9 mouse cellular contexts compared by ENCODE assay signal in the genomic region with DNA sequence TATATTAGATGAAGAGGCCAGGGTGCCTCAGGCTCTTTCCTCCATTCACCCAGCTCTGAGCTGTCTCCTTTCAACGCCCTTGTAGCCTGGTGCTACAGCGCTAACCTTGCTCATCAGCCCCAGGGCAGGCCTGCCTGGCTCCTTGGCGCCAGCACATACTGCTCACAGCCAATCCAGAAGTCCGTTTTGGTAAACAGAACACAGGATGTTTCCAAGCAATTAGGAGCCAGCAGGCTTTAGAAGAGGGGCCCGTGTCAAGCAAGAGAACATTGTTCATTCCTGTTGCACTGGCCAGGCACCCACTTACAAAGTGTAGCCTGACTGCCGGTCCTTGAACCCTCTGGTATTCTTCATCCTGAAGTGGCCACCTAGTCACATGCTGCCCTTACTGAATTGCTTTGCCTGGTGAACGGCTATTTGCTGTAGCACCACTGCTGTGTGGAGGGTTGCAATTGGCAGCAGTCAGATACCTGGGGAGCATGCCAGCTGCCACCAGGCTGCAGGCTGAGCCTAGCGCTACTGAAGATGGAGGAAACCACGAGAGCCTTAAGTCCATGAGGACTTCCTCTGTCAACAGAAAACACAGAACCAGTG. TPM values are rescaled to one million over a fixed set of nuclear protein-coding genes. Genes with fewer than 3 reads are reported as not detected.
DNase-seq lines count a peak whose midpoint lies in the region; ATAC-seq and TF ChIP-seq lines count a peak whose summit lies in the region.
"Had no signal": no experiment of that assay in that cellular context is flagged by ENCODE, and none has a peak within 500 bp of the region (broad histone marks: within the 10 kb centered on the region; RNA-seq: fewer than 3 reads in every experiment).

No protein-coding gene starts in this region.

- no peak overlapping the region for H3K9ac ChIP-seq in kidney, embryonic 14.5 days (ENCODE audit: low read depth, low read length)
- H3K9ac ChIP-seq in hindbrain, embryonic 16.5 days (ENCODE audit: low read depth, low read length): no peak overlapping the region
- no peak overlapping the region for H3K9ac ChIP-seq in stomach, embryonic 16.5 days (ENCODE audit: low read length)

- H3K9me3 ChIP-seq in kidney, embryonic 14.5 days (ENCODE audit: control insufficient read depth, low read length): no peaks in the 10 kb centered on the region
- H3K9me3 ChIP-seq in hindbrain, embryonic 16.5 days (ENCODE audit: control insufficient read depth, low read length): no peaks in the 10 kb centered on the region
- H3K9me3 ChIP-seq in stomach, embryonic 16.5 days (replicated peaks; ENCODE audit: control insufficient read depth, low read length): no peaks in the 10 kb centered on the region

- H3K27me3 ChIP-seq in kidney, embryonic 14.5 days (ENCODE audit: control insufficient read depth, insufficient read depth, low read length): no peaks in the 10 kb centered on the region
- no peaks in the 10 kb centered on the region for H3K27me3 ChIP-seq in cerebellum, adult 2 months (ENCODE audit: control insufficient read depth, insufficient read depth, low read length)
- H3K27me3 ChIP-seq in hindbrain, embryonic 16.5 days (replicated peaks; ENCODE audit: control insufficient read depth, insufficient read depth, low read length): no peaks in the 10 kb centered on the region
- no peaks in the 10 kb centered on the region for H3K27me3 ChIP-seq in stomach, embryonic 16.5 days (ENCODE audit: control insufficient read depth, insufficient read depth, low read length)

- H3K4me3 ChIP-seq in kidney, embryonic 14.5 days (ENCODE audit: low read length): no peak overlapping the region
- no peak overlapping the region for H3K4me3 ChIP-seq in cerebellum, adult 2 months (replicated peaks; ENCODE audit: insufficient read depth, low read depth, low read length)
- H3K4me3 ChIP-seq in hindbrain, embryonic 16.5 days (ENCODE audit: low read length): no peak overlapping the region
- no peak overlapping the region for H3K4me3 ChIP-seq in stomach, embryonic 16.5 days (replicated peaks; ENCODE audit: low read length)

- ATAC-seq in kidney, embryonic 14.5 days (ENCODE audit: low FRiP score, low TSS enrichment): no peak
- ATAC-seq in hindbrain, embryonic 16.5 days: peak; percentile 81
- ATAC-seq in stomach, embryonic 16.5 days (ENCODE audit: insufficient read depth, low FRiP score): peak; percentile 42; the same call in 1 of the 2 replicates

- H3K36me3 ChIP-seq in kidney, embryonic 14.5 days (ENCODE audit: control insufficient read depth, insufficient read depth, low read length): peaks cover 43% of the 10 kb centered on the region
- H3K36me3 ChIP-seq in hindbrain, embryonic 16.5 days (ENCODE audit: control insufficient read depth, insufficient read depth, low read length): peaks cover 9% of the 10 kb centered on the region
- H3K36me3 ChIP-seq in stomach, embryonic 16.5 days (ENCODE audit: control insufficient read depth, insufficient read depth, low read length): 0 out of 2 replicates have a peak, but pooled peaks cover 11% of the 10 kb centered on the region

- TF ChIP-seq CTCF in cerebellum, adult 2 months (IDR thresholded peaks at IDR 0.05; ENCODE audit: borderline replicate concordance, insufficient read depth, low read depth, low read length): no peak

- WGBS in kidney, embryonic 14.5 days: 57% methylated on average over 9 of the region's 9 CpGs
- WGBS in cerebellum, adult 2 months: 4% methylated on average over 9 of the region's 9 CpGs
- WGBS in hindbrain, embryonic 16.5 days: 41% methylated on average over 9 of the region's 9 CpGs
- WGBS in stomach, embryonic 16.5 days: 26% methylated on average over 9 of the region's 9 CpGs

- no peak for TF ChIP-seq POLR2A in cerebellum, adult 2 months (IDR thresholded peaks at IDR 0.05; ENCODE audit: borderline replicate concordance, insufficient read depth, low read length)

- H3K4me2 ChIP-seq in kidney, embryonic 14.5 days (replicated peaks; ENCODE audit: low read depth, low read length): no peak overlapping the region
- H3K4me2 ChIP-seq in hindbrain, embryonic 16.5 days (ENCODE audit: low read length): no peak overlapping the region
- no peak overlapping the region for H3K4me2 ChIP-seq in stomach, embryonic 16.5 days (ENCODE audit: low read depth, low read length)

- no peaks in the 10 kb centered on the region for H3K4me1 ChIP-seq in kidney, embryonic 14.5 days (ENCODE audit: control insufficient read depth, insufficient read depth, low read length)
- H3K4me1 ChIP-seq in cerebellum, adult 2 months (ENCODE audit: control insufficient read depth, insufficient read depth, low read length): peaks cover 44% of the 10 kb centered on the region
- peaks cover 18% of the 10 kb centered on the region for H3K4me1 ChIP-seq in hindbrain, embryonic 16.5 days (ENCODE audit: control insufficient read depth, insufficient read depth, low read depth, low read length)
- H3K4me1 ChIP-seq in stomach, embryonic 16.5 days (ENCODE audit: control insufficient read depth, insufficient read depth, low read length): peaks cover 11% of the 10 kb centered on the region

- peak; percentile 5 to 51 for DNase-seq in kidney, postnatal 25 days
- DNase-seq in cerebellum, adult 2 months: peak; percentile 84 to 87
- DNase-seq in frontal cortex, adult 2 months (ENCODE audit: extremely low spot score in 1 of 2, low spot score in 1 of 2): peak; percentile 49 to 64
- peak; percentile 82 to 86 for DNase-seq in lung, adult 18-20 months
- no peak for DNase-seq in urinary bladder, postnatal 10 days (ENCODE audit: low spot score)

- H3K27ac ChIP-seq in kidney, embryonic 14.5 days (ENCODE audit: low read depth, low read length): no peak overlapping the region
- peak overlapping the region; percentile 55 for H3K27ac ChIP-seq in cerebellum, adult 2 months (ENCODE audit: insufficient read depth, low read length)
- H3K27ac ChIP-seq in hindbrain, embryonic 16.5 days (ENCODE audit: low read depth, low read length): peak overlapping the region; percentile 10
- peak overlapping the region; percentile 34; the same call in 1 of the 2 replicates for H3K27ac ChIP-seq in stomach, embryonic 16.5 days (ENCODE audit: low read length)

RNA-seq across cellular contexts. Expression of gene Ndufa10, which starts 35.9 kb away (rescaled TPM):
- 314 and 335 TPM in 2 replicates for polyA plus RNA-seq in kidney, embryonic 14.5 days (2014; fragmentation: Nextera tagmentation; extraction: Ambion mirVana)
- polyA plus RNA-seq in cerebellum, adult 2 months (2012; rRNA removed): 226 and 229 TPM in 2 replicates
- polyA plus RNA-seq in frontal cortex, adult 2 months (2012; rRNA removed): 167 and 182 TPM in 2 replicates
- 339 and 361 TPM in 2 replicates for polyA plus RNA-seq in hindbrain, embryonic 16.5 days (2015; fragmentation: Nextera tagmentation; extraction: Ambion mirVana)
- 289 and 292 TPM in 2 replicates for polyA plus RNA-seq in stomach, embryonic 16.5 days (2015; fragmentation: Nextera tagmentation; extraction: Ambion mirVana)

RNA-seq across cellular contexts. Expression of gene Olfr1416, which starts 47.1 kb away (rescaled TPM):
- polyA plus RNA-seq in kidney, embryonic 14.5 days (2014; fragmentation: Nextera tagmentation; extraction: Ambion mirVana): not detected in 2 replicates
- not detected in 2 replicates for polyA plus RNA-seq in cerebellum, adult 2 months (2012; rRNA removed)
- not detected in 2 replicates for polyA plus RNA-seq in frontal cortex, adult 2 months (2012; rRNA removed)
- polyA plus RNA-seq in hindbrain, embryonic 16.5 days (2015; fragmentation: Nextera tagmentation; extraction: Ambion mirVana): not detected in 2 replicates
- polyA plus RNA-seq in stomach, embryonic 16.5 days (2015; fragmentation: Nextera tagmentation; extraction: Ambion mirVana): not detected in 2 replicates
- polyA plus RNA-seq: small intestine, adult 2 months had no signal

RNA-seq across cellular contexts. Expression of gene Olfr1415, which starts 58.1 kb away (rescaled TPM):
- not detected in 2 replicates for polyA plus RNA-seq in kidney, embryonic 14.5 days (2014; fragmentation: Nextera tagmentation; extraction: Ambion mirVana)
- not detected in 2 replicates for polyA plus RNA-seq in cerebellum, adult 2 months (2012; rRNA removed)
- not detected in 2 replicates for polyA plus RNA-seq in frontal cortex, adult 2 months (2012; rRNA removed)
- not detected in 2 replicates for polyA plus RNA-seq in hindbrain, embryonic 16.5 days (2015; fragmentation: Nextera tagmentation; extraction: Ambion mirVana)
- not detected in 2 replicates for polyA plus RNA-seq in stomach, embryonic 16.5 days (2015; fragmentation: Nextera tagmentation; extraction: Ambion mirVana)
- polyA plus RNA-seq: small intestine, adult 2 months had no signal
